ENCODE assay signal across 31 mouse cellular contexts in genomic region chr2:28498431-28498830, GRCm38 (mm10). TPM values are rescaled to one million over a fixed set of nuclear protein-coding genes. Genes with fewer than 3 reads are reported as not detected.
DNase-seq lines count a peak whose midpoint lies in the region; ATAC-seq and TF ChIP-seq lines count a peak whose summit lies in the region.
"Had no signal": no experiment of that assay in that cellular context is flagged by ENCODE, and none has a peak within 500 bp of the region (broad histone marks: within the 10 kb centered on the region; RNA-seq: fewer than 3 reads in every experiment).

No protein-coding gene starts in this region.

- intact Hi-C loops in gastrocnemius, postnatal 36 days (cut with DNase I), result no loop called here

- TF ChIP-seq RAD21 in MEL (IDR thresholded peaks at IDR 0.05; ENCODE audit: low read depth, low read length), result no peak

- no peak for TF ChIP-seq EP300 in MEL (IDR thresholded peaks at IDR 0.05; ENCODE audit: low read depth in 1 of 2, low read length in 2 of 2)

- H3K79me2 ChIP-seq in MEL (ENCODE audit: control insufficient read depth, insufficient read depth, low read length, poor library complexity), result no peaks in the 10 kb centered on the region

- no peak for TF ChIP-seq POLR2A in MEL (IDR thresholded peaks at IDR 0.05; ENCODE audit: control insufficient read depth in 1 of 2, insufficient read depth in 1 of 2, low read depth in 1 of 2, low read length in 2 of 2, poor library complexity in 1 of 2)

- no peak overlapping the region for H3K9ac ChIP-seq in kidney, postnatal 0 days (ENCODE audit: low read depth, low read length)
- H3K9ac ChIP-seq in kidney, embryonic 14.5 days (ENCODE audit: low read depth, low read length), result no peak overlapping the region
- H3K9ac ChIP-seq in MEL (ENCODE audit: control insufficient read depth, low read depth, low read length, poor library complexity, severe bottlenecking), result no peak overlapping the region; the same call in 1 of the 2 replicates
- H3K9ac ChIP-seq: forebrain, embryonic 13.5 days; heart, embryonic 15.5 days; hindbrain, embryonic 14.5 days; limb, embryonic 12.5 days; liver, embryonic 15.5 days; lung, embryonic 14.5 days; midbrain, embryonic 15.5 days; neural tube, embryonic 15.5 days; stomach, embryonic 15.5 days had no signal

- H3K27ac ChIP-seq in kidney, postnatal 0 days, result no peak overlapping the region
- no peak overlapping the region for H3K27ac ChIP-seq in kidney, embryonic 14.5 days (ENCODE audit: low read depth, low read length)
- H3K27ac ChIP-seq in MEL (ENCODE audit: control insufficient read depth, low read depth, low read length), result no peak overlapping the region
- H3K27ac ChIP-seq: forebrain, embryonic 13.5 days; heart, embryonic 10.5 days; heart, embryonic 15.5 days; hindbrain, embryonic 14.5 days; limb, embryonic 12.5 days; liver, embryonic 15.5 days; midbrain, embryonic 10.5 days; midbrain, embryonic 15.5 days; neural tube, embryonic 15.5 days; stomach, embryonic 15.5 days had no signal

- H3K9me3 ChIP-seq in kidney, postnatal 0 days (replicated peaks; ENCODE audit: low read length), result no peaks in the 10 kb centered on the region
- no peaks in the 10 kb centered on the region for H3K9me3 ChIP-seq in kidney, embryonic 14.5 days (ENCODE audit: control insufficient read depth, low read length)
- H3K9me3 ChIP-seq in MEL (replicated peaks; ENCODE audit: insufficient read depth, low read length), result no peaks in the 10 kb centered on the region
- H3K9me3 ChIP-seq: forebrain, embryonic 13.5 days; heart, embryonic 10.5 days; heart, embryonic 15.5 days; limb, embryonic 12.5 days; liver, embryonic 15.5 days; midbrain, embryonic 10.5 days; midbrain, embryonic 15.5 days; neural tube, embryonic 15.5 days; stomach, embryonic 15.5 days had no signal

- DNase-seq in gastrocnemius, postnatal 25 days, result peak; percentile 3
- DNase-seq in gastrocnemius, postnatal 36 days, result no peak
- DNase-seq in kidney, postnatal 0 days (ENCODE audit: low spot score), result no peak
- peak; percentile 56 for DNase-seq in MEL (ENCODE audit: low read depth, low spot score)
- DNase-seq in urinary bladder, adult 18-20 months (ENCODE audit: low spot score in 2 of 2), result no peak
- DNase-seq: adrenal gland, adult 2 months; cerebellum, adult 9-10 months; heart, postnatal 36 days; kidney, postnatal 14 days; layer of hippocampus, adult 9-11 months; lung, postnatal 14 days; right cerebral cortex, postnatal 14 days; thymus, adult 18-20 months; thymus, postnatal 25 days had no signal

- WGBS in kidney, postnatal 0 days, result 59% methylated on average over 4 of the region's 4 CpGs
- 79% methylated on average over 4 of the region's 4 CpGs for WGBS in kidney, embryonic 14.5 days

- H3K36me3 ChIP-seq in kidney, postnatal 0 days (ENCODE audit: insufficient read depth, low read length), result no peaks in the 10 kb centered on the region
- H3K36me3 ChIP-seq in kidney, embryonic 14.5 days (ENCODE audit: control insufficient read depth, insufficient read depth, low read length), result no peaks in the 10 kb centered on the region
- H3K36me3 ChIP-seq in MEL (ENCODE audit: control insufficient read depth in 1 of 2, insufficient read depth in 2 of 2, low read length in 2 of 2), result peaks cover 0 to 5% of the 10 kb centered on the region in 2 experiments; a peak in 1 of 4 replicates
- H3K36me3 ChIP-seq: heart, embryonic 10.5 days; heart, embryonic 15.5 days; limb, embryonic 12.5 days; liver, embryonic 15.5 days; midbrain, embryonic 10.5 days; midbrain, embryonic 15.5 days; neural tube, embryonic 15.5 days; stomach, embryonic 15.5 days had no signal

- TF ChIP-seq CTCF in kidney, postnatal 0 days (IDR thresholded peaks at IDR 0.05; ENCODE audit: low read depth), result no peak
- no peak for TF ChIP-seq CTCF in MEL (IDR thresholded peaks at IDR 0.05 in 2 of 3, conservative IDR thresholded peaks at IDR 0.05 in 1 of 3; ENCODE audit: control insufficient read depth in 1 of 3, insufficient read depth in 1 of 3, low read depth in 2 of 3, low read length in 3 of 3, poor library complexity in 1 of 3, severe bottlenecking in 1 of 3)

- H3K4me3 ChIP-seq in kidney, postnatal 0 days (replicated peaks; ENCODE audit: low read depth, low read length), result no peak overlapping the region
- H3K4me3 ChIP-seq in kidney, embryonic 14.5 days (ENCODE audit: low read length), result no peak overlapping the region
- H3K4me3 ChIP-seq in MEL (ENCODE audit: control insufficient read depth in 1 of 2, insufficient read depth in 1 of 2, low read depth in 2 of 2, low read length in 2 of 2), result no peak overlapping the region
- H3K4me3 ChIP-seq: erythroblast, embryonic 14.5 days; forebrain, embryonic 13.5 days; heart, embryonic 10.5 days; heart, embryonic 15.5 days; limb, embryonic 12.5 days; liver, embryonic 15.5 days; midbrain, embryonic 10.5 days; midbrain, embryonic 15.5 days; neural tube, embryonic 15.5 days; stomach, embryonic 15.5 days had no signal

- no peaks in the 10 kb centered on the region for H3K27me3 ChIP-seq in kidney, postnatal 0 days (ENCODE audit: insufficient read depth, low read length)
- no peaks in the 10 kb centered on the region for H3K27me3 ChIP-seq in kidney, embryonic 14.5 days (ENCODE audit: control insufficient read depth, insufficient read depth, low read length)
- peaks cover 2 to 8% of the 10 kb centered on the region in 2 experiments for H3K27me3 ChIP-seq in MEL (ENCODE audit: control insufficient read depth in 1 of 2, insufficient read depth in 2 of 2, low read length in 2 of 2)
- H3K27me3 ChIP-seq: forebrain, embryonic 13.5 days; heart, embryonic 15.5 days; liver, embryonic 15.5 days; midbrain, embryonic 15.5 days; neural tube, embryonic 15.5 days; stomach, embryonic 15.5 days had no signal

- H3K4me2 ChIP-seq in kidney, postnatal 0 days (ENCODE audit: low read length), result 0 out of 2 replicates have a peak overlapping the region, but pooled peaks have one; percentile 48
- H3K4me2 ChIP-seq in kidney, embryonic 14.5 days (replicated peaks; ENCODE audit: low read depth, low read length), result no peak overlapping the region
- H3K4me2 ChIP-seq: forebrain, embryonic 13.5 days; heart, embryonic 15.5 days; hindbrain, embryonic 14.5 days; limb, embryonic 12.5 days; liver, embryonic 15.5 days; lung, embryonic 14.5 days; midbrain, embryonic 15.5 days; neural tube, embryonic 15.5 days; stomach, embryonic 15.5 days had no signal

- no peak for ATAC-seq in kidney, postnatal 0 days (replicated peaks; ENCODE audit: low FRiP score, low read depth)
- no peak for ATAC-seq in kidney, embryonic 14.5 days (ENCODE audit: low FRiP score, low TSS enrichment)
- peak; percentile 45 for ATAC-seq in granulocyte monocyte progenitor cell, adult 5-6 weeks (replicated peaks; ENCODE audit: poor library complexity, severe bottlenecking)
- ATAC-seq: activated CD4-positive, CD25-positive, alpha-beta regulatory T cell, adult 4 months; forebrain, embryonic 13.5 days; intestine, postnatal 0 days; midbrain, embryonic 15.5 days had no signal

- H3K4me1 ChIP-seq in kidney, postnatal 0 days (replicated peaks; ENCODE audit: insufficient read depth, low read length), result no peaks in the 10 kb centered on the region
- H3K4me1 ChIP-seq in kidney, embryonic 14.5 days (ENCODE audit: control insufficient read depth, insufficient read depth, low read length), result no peaks in the 10 kb centered on the region
- H3K4me1 ChIP-seq in MEL (ENCODE audit: control insufficient read depth in 1 of 2, insufficient read depth in 2 of 2, low read length in 2 of 2), result peaks cover 5% of the 10 kb centered on the region in 2 experiments; a peak in 3 of 4 replicates
- H3K4me1 ChIP-seq: forebrain, embryonic 13.5 days; heart, embryonic 15.5 days; limb, embryonic 12.5 days; liver, embryonic 15.5 days; midbrain, embryonic 10.5 days; midbrain, embryonic 15.5 days; neural tube, embryonic 15.5 days had no signal

RNA-seq across cellular contexts. Expression of gene Gbgt1, which starts 1.7 kb away (rescaled TPM):
- total RNA-seq in gastrocnemius, postnatal 25 days (2021), result 1 to 10 TPM in 1 of 2 experiments, under 1 TPM in 1; 0.54 to 1.0 TPM
- total RNA-seq in gastrocnemius, postnatal 36 days (2021), result 1 to 10 TPM in 1 of 2 experiments, under 1 TPM in 1; 0.79 to 1.2 TPM
- polyA plus RNA-seq in kidney, postnatal 0 days (2015; fragmentation: Nextera tagmentation; extraction: Ambion mirVana), result 2.4 and 3.8 TPM in 2 replicates
- polyA plus RNA-seq in kidney, embryonic 14.5 days (2014; fragmentation: Nextera tagmentation; extraction: Ambion mirVana), result 2.7 and 3.5 TPM in 2 replicates
- total RNA-seq in MEL (2012; rRNA removed), result not detected in 2 replicates
- under 1 TPM in 1 of 2 experiments, not detected in 1; 0.11 TPM for polyA plus RNA-seq in MEL (2012; ENCODE audit: insufficient read depth in 1 of 2, insufficient read length in 2 of 2, low read depth in 1 of 2, low replicate concordance in 2 of 2, missing spikeins in 1 of 2)
- not detected in 2 replicates for total RNA-seq in granulocyte monocyte progenitor cell, adult 5-6 weeks (2014; fragmentation: Nextera tagmentation)
- total RNA-seq in granulocyte monocyte progenitor cell, adult 5-6 weeks (2017), result not detected in 2 replicates
- polyA plus RNA-seq: activated CD4-positive, CD25-positive, alpha-beta regulatory T cell, adult 4 months; erythroblast, embryonic 14.5 days; forebrain, embryonic 13.5 days; midbrain, embryonic 10.5 days had no signal

RNA-seq across cellular contexts. Expression of gene Gm10134, which starts 7.5 kb away (rescaled TPM):
- total RNA-seq in gastrocnemius, postnatal 25 days (2021), result 1 to 10 TPM in 1 of 2 experiments, under 1 TPM in 1; 0.88 to 1.2 TPM
- not detected for total RNA-seq in gastrocnemius, postnatal 36 days (2021)
- 10.2 and 11.1 TPM in 2 replicates for polyA plus RNA-seq in kidney, postnatal 0 days (2015; fragmentation: Nextera tagmentation; extraction: Ambion mirVana)
- polyA plus RNA-seq in kidney, embryonic 14.5 days (2014; fragmentation: Nextera tagmentation; extraction: Ambion mirVana), result 2.7 and 9.9 TPM in 2 replicates
- not detected in 2 replicates for total RNA-seq in MEL (2012; rRNA removed)
- polyA plus RNA-seq in MEL (2012; ENCODE audit: insufficient read depth in 1 of 2, insufficient read length in 2 of 2, low read depth in 1 of 2, low replicate concordance in 2 of 2, missing spikeins in 1 of 2), result not detected
- not detected in 2 replicates for total RNA-seq in granulocyte monocyte progenitor cell, adult 5-6 weeks (2014; fragmentation: Nextera tagmentation)
- not detected in 2 replicates for total RNA-seq in granulocyte monocyte progenitor cell, adult 5-6 weeks (2017)
- total RNA-seq: liver, adult 2 months had no signal
- polyA plus RNA-seq: activated CD4-positive, CD25-positive, alpha-beta regulatory T cell, adult 4 months; erythroblast, embryonic 14.5 days; heart, embryonic 10.5 days; liver, adult 2 months had no signal

RNA-seq across cellular contexts. Expression of gene Ralgds, which starts 14.5 kb away (rescaled TPM):
- 10 to 100 TPM in 1 of 2 experiments, 1 to 10 TPM in 1; 8.3 to 11.6 TPM for total RNA-seq in gastrocnemius, postnatal 25 days (2021)
- total RNA-seq in gastrocnemius, postnatal 36 days (2021), result 1 to 10 TPM; 8.5 to 9.4 TPM
- polyA plus RNA-seq in kidney, postnatal 0 days (2015; fragmentation: Nextera tagmentation; extraction: Ambion mirVana), result 16.0 and 18.1 TPM in 2 replicates
- 23.7 and 26.6 TPM in 2 replicates for polyA plus RNA-seq in kidney, embryonic 14.5 days (2014; fragmentation: Nextera tagmentation; extraction: Ambion mirVana)
- total RNA-seq in MEL (2012; rRNA removed), result 4.7 and 5.0 TPM in 2 replicates
- 10 to 100 TPM in 1 of 2 experiments, not detected in 1; 11.0 TPM for polyA plus RNA-seq in MEL (2012; ENCODE audit: insufficient read depth in 1 of 2, insufficient read length in 2 of 2, low read depth in 1 of 2, low replicate concordance in 2 of 2, missing spikeins in 1 of 2)
- 2.1 and 7.9 TPM in 2 replicates for total RNA-seq in granulocyte monocyte progenitor cell, adult 5-6 weeks (2014; fragmentation: Nextera tagmentation)
- 2.8 and 4.6 TPM in 2 replicates for total RNA-seq in granulocyte monocyte progenitor cell, adult 5-6 weeks (2017)

RNA-seq across cellular contexts. Expression of gene Mrps2, which starts 30.6 kb away (rescaled TPM):
- total RNA-seq in gastrocnemius, postnatal 25 days (2021), result 10 to 100 TPM; 25.1 to 25.8 TPM
- total RNA-seq in gastrocnemius, postnatal 36 days (2021), result 10 to 100 TPM; 21.4 to 24.8 TPM
- 51.9 and 54.1 TPM in 2 replicates for polyA plus RNA-seq in kidney, postnatal 0 days (2015; fragmentation: Nextera tagmentation; extraction: Ambion mirVana)
- polyA plus RNA-seq in kidney, embryonic 14.5 days (2014; fragmentation: Nextera tagmentation; extraction: Ambion mirVana), result 51.9 and 73.0 TPM in 2 replicates
- total RNA-seq in MEL (2012; rRNA removed), result 26.5 and 30.5 TPM in 2 replicates
- 10 to 100 TPM; 70.3 to 71.4 TPM for polyA plus RNA-seq in MEL (2012; ENCODE audit: insufficient read depth in 1 of 2, insufficient read length in 2 of 2, low read depth in 1 of 2, low replicate concordance in 2 of 2, missing spikeins in 1 of 2)
- 61.3 and 62.9 TPM in 2 replicates for total RNA-seq in granulocyte monocyte progenitor cell, adult 5-6 weeks (2014; fragmentation: Nextera tagmentation)
- 29.3 and 33.0 TPM in 2 replicates for total RNA-seq in granulocyte monocyte progenitor cell, adult 5-6 weeks (2017)

RNA-seq across cellular contexts. Expression of gene 1700007K13Rik, which starts 32.3 kb away (rescaled TPM):
- total RNA-seq in gastrocnemius, postnatal 25 days (2021), result not detected
- total RNA-seq in gastrocnemius, postnatal 36 days (2021), result not detected
- 0.22 and 0.49 TPM in 2 replicates for polyA plus RNA-seq in kidney, postnatal 0 days (2015; fragmentation: Nextera tagmentation; extraction: Ambion mirVana)
- 0.37 and 0.53 TPM in 2 replicates for polyA plus RNA-seq in kidney, embryonic 14.5 days (2014; fragmentation: Nextera tagmentation; extraction: Ambion mirVana)
- total RNA-seq in MEL (2012; rRNA removed), result not detected in 2 replicates
- polyA plus RNA-seq in MEL (2012; ENCODE audit: insufficient read depth in 1 of 2, insufficient read length in 2 of 2, low read depth in 1 of 2, low replicate concordance in 2 of 2, missing spikeins in 1 of 2), result not detected
- not detected in 2 replicates for total RNA-seq in granulocyte monocyte progenitor cell, adult 5-6 weeks (2014; fragmentation: Nextera tagmentation)
- not detected in 2 replicates for total RNA-seq in granulocyte monocyte progenitor cell, adult 5-6 weeks (2017)
- total RNA-seq: heart, postnatal 36 days had no signal
- polyA plus RNA-seq: adrenal gland, adult 2 months; erythroblast, embryonic 14.5 days; intestine, postnatal 0 days; liver, adult 2 months; liver, embryonic 15.5 days; lung, embryonic 14.5 days had no signal

Comparison
In these comparisons a context has a peak if more than half of its experiments do, and no peak if none do; other contexts are left out.
1. DNase-seq: peak in gastrocnemius, postnatal 25 days (single experiment) and MEL (single experiment); none in gastrocnemius, postnatal 36 days (0 of 2), kidney, postnatal 0 days (single experiment) and urinary bladder, adult 18-20 months (0 of 2).